In genomic region chr6:119864341-119865034, GRCm38 (mm10) we compare ENCODE assay signal across 8 mouse cellular contexts. TPM values are rescaled to one million over a fixed set of nuclear protein-coding genes. Genes with fewer than 3 reads are reported as not detected.
DNase-seq lines count a peak whose midpoint lies in the region; TF ChIP-seq lines count a peak whose summit lies in the region.

No protein-coding gene starts in this region.

- WGBS in cerebellum, adult 2 months: 1% methylated on average over 11 of the region's 11 CpGs
- 95% methylated on average over 11 of the region's 11 CpGs for WGBS in thymus, adult 2 months

- no peaks in the 10 kb centered on the region for H3K36me3 ChIP-seq in thymus, adult 2 months (ENCODE audit: control insufficient read depth, insufficient read depth, low read length)

- peak overlapping the region; percentile 50 for H3K4me3 ChIP-seq in cerebellum, adult 2 months (replicated peaks; ENCODE audit: insufficient read depth, low read depth, low read length)
- no peak overlapping the region for H3K4me3 ChIP-seq in thymus, adult 2 months (ENCODE audit: control insufficient read depth, insufficient read depth, low read length)

- H3K27me3 ChIP-seq in cerebellum, adult 2 months (ENCODE audit: control insufficient read depth, insufficient read depth, low read length): no peaks in the 10 kb centered on the region
- no peaks in the 10 kb centered on the region for H3K27me3 ChIP-seq in thymus, adult 2 months (ENCODE audit: control insufficient read depth, insufficient read depth, low read length)

- peak overlapping the region; percentile 92 for H3K27ac ChIP-seq in cerebellum, adult 2 months (ENCODE audit: insufficient read depth, low read length)
- H3K27ac ChIP-seq in thymus, adult 2 months (ENCODE audit: control insufficient read depth, insufficient read depth, low read length): no peak overlapping the region

- peak; percentile 27 for DNase-seq in ovary, postnatal 14 days (ENCODE audit: low spot score)
- no peak for DNase-seq in ovary, postnatal 10 days (ENCODE audit: low spot score)
- DNase-seq in cerebellum, adult 2 months: peak; percentile 98 to 99
- peak; percentile 69 for DNase-seq in gastrocnemius, postnatal 25 days
- peak; percentile 81 for DNase-seq in layer of hippocampus, adult 9-10 months (ENCODE audit: low spot score)
- peak; percentile 77 for DNase-seq in right cerebral cortex, postnatal 14 days
- DNase-seq in thymus, adult 2 months: no peak
- no peak for DNase-seq in c-Kit-positive CD71-positive TER-119-positive erythroid progenitor cells, embryonic 14.5 days (ENCODE audit: low spot score)

- TF ChIP-seq POLR2A in cerebellum, adult 2 months (IDR thresholded peaks at IDR 0.05; ENCODE audit: borderline replicate concordance, insufficient read depth, low read length): peak; percentile 58; the same call in 1 of the 2 replicates
- no peak for TF ChIP-seq POLR2A in thymus, adult 2 months (IDR thresholded peaks at IDR 0.05; ENCODE audit: control insufficient read depth, extremely low read depth, insufficient read depth, low read length, poor library complexity)

- TF ChIP-seq CTCF in cerebellum, adult 2 months (IDR thresholded peaks at IDR 0.05; ENCODE audit: borderline replicate concordance, insufficient read depth, low read depth, low read length): no peak
- no peak for TF ChIP-seq CTCF in thymus, adult 2 months (IDR thresholded peaks at IDR 0.05; ENCODE audit: borderline replicate concordance, control insufficient read depth, extremely low read depth, insufficient read depth, low read length, poor library complexity)

- peaks cover 21% of the 10 kb centered on the region; the same call in 1 of the 2 replicates for H3K4me1 ChIP-seq in cerebellum, adult 2 months (ENCODE audit: control insufficient read depth, insufficient read depth, low read length)
- no peaks in the 10 kb centered on the region for H3K4me1 ChIP-seq in thymus, adult 2 months (replicated peaks; ENCODE audit: control insufficient read depth, insufficient read depth, low read length)

RNA-seq across cellular contexts. Expression of gene Erc1, which starts 16.5 kb away (rescaled TPM):
- polyA plus RNA-seq in cerebellum, adult 2 months (2012; rRNA removed): 44.3 and 50.1 TPM in 2 replicates
- 10 to 100 TPM; 21.2 to 25.7 TPM for total RNA-seq in gastrocnemius, postnatal 25 days (2021)
- polyA plus RNA-seq in thymus, adult 2 months (2012; rRNA removed): 8.4 and 8.5 TPM in 2 replicates

RNA-seq across cellular contexts. Expression of gene Rad52, which starts 38.0 kb away (rescaled TPM):
- 62.6 and 65.1 TPM in 2 replicates for polyA plus RNA-seq in cerebellum, adult 2 months (2012; rRNA removed)
- total RNA-seq in gastrocnemius, postnatal 25 days (2021): 10 to 100 TPM; 14.7 to 15.0 TPM
- 74.1 and 74.5 TPM in 2 replicates for polyA plus RNA-seq in thymus, adult 2 months (2012; rRNA removed)

Comparison
In these comparisons a context has a peak if more than half of its experiments do, and no peak if none do; other contexts are left out.
1. DNase-seq: peak in ovary, postnatal 14 days (single experiment), cerebellum, adult 2 months (2 of 2), gastrocnemius, postnatal 25 days (single experiment), layer of hippocampus, adult 9-10 months (single experiment) and right cerebral cortex, postnatal 14 days (single experiment); none in ovary, postnatal 10 days (single experiment), thymus, adult 2 months (single experiment) and c-Kit-positive CD71-positive TER-119-positive erythroid progenitor cells, embryonic 14.5 days (single experiment).